Mouse (Mus musculus) neutrophil, adult 59 days (primary cell): ENCODE data around the gene Fam227b. TPM values are rescaled to one million over a fixed set of nuclear protein-coding genes. Genes with fewer than 3 reads are reported as not detected.

ENCODE experiments used
- total RNA-seq, 2 experiments: library from RNA; stranded (reverse); gene quantifications; 1 replicate in 1 of 2; 2 replicates in 1 of 2; pipeline ENCODE4 v1.2.4; 2023

The Fam227b gene
- total RNA-seq, result not detected

DNA sequence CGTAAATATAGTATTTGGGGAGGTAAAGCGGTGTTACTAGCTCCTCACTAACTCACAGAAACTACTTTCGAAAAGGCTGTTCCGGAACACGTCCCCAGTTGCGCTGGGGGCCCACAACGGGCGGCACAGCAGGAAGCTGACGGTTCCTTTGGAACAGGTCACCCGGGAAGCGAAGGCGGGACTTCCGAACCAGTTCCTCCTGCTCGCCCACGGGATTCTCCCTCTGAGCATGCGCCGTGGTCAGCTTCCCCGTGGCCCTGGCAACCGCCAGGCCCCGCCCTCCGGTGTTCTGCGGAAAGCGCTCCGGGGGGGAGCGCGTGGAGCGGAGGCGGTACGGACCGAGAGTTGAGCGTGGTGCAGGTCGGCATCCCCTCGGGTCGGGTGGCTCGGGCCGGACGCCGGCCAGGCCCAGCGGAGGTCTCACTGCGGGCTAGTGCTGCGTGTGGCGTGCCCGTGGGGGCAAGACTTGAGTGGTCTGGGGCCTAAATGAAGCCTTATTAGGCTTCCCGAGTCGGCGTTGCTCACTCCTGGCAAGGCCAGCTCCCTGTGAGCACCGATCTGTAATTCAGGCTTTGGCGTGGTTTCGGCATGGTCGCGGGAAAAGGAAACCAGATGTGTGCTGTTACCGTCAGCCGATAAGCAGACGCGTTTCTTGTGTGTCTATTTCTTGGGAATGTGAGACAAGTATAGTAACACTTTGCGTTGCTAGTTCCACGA is at the start of gene Fam227b, which contains the start of gene Dtwd1:
Gene Fam227b (minus strand): TSS at position 150 of the 717 bp plus-strand sequence.
Gene Dtwd1 (plus strand): TSS at position 287 of the 717 bp plus-strand sequence.

DNA sequence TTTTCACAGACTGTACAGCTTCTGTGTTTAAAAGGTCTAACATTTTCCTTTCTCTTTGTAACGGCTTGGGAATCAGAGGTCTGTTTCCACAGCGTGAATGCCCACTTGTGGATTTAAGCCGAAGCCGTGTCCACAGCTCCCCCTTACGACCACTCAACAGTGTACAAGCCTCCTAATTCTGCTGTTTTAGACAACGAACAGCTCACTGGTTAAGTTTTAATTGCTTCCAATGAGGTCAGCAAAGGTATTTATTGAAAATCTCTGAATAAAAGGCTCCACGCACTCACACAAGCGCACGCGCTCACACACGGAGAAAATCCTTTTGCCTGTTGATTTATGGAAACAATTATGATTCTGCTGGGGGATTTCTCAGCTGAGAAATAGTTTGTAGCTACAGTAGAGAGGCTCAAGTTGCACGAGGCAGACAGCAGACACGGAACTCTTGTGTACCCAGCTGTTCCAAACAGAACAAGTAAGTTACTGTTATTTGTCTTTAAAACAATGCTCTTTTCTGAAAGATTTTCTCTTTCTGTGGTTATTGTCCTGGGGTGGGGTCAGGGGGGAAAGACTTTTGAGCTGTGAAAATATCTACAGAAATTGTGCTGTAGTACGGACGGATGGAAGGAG is 117.3 kb downstream of the Fam227b start, which contains the start of gene Fgf7:
Gene Fgf7 (plus strand): TSS at position 280 of the 627 bp plus-strand sequence.

Other genes starting within 250 kb of the Fam227b start
- under 1 TPM in 1 of 2 experiments, not detected in 1; 0.26 TPM for gene Fgf7, start 117.3 kb downstream of the Fam227b start, total RNA-seq
- 1 to 10 TPM; 4.5 to 5.2 TPM for gene Dtwd1, start 137 bp upstream of the Fam227b start, total RNA-seq
- not detected for gene Gm17555, start 63.1 kb upstream of the Fam227b start, total RNA-seq